Mouse (Mus musculus) olfactory bulb, adult 2 months (tissue): Measurements from ENCODE around the gene Arhgap24. TPM values are rescaled to one million over a fixed set of nuclear protein-coding genes. Genes with fewer than 3 reads are reported as not detected.

Experiments
- H3K27ac ChIP-seq: fragments of 200-500 bp; 2 replicates; pipeline ENCODE4 v1.5.1; 2012; ENCODE audit warnings: low read depth, low read length; ENCODE audit not compliant: insufficient read depth
- H3K4me1 ChIP-seq: fragments of 200-500 bp; 2 replicates; pipeline ENCODE4 v1.6.1; 2012; ENCODE audit warnings: low read length; ENCODE audit not compliant: control insufficient read depth, insufficient read depth
- H3K4me3 ChIP-seq: fragments of 200-500 bp; 2 replicates; pipeline ENCODE4 v1.5.1; 2012; ENCODE audit warnings: mild to moderate bottlenecking, low read depth, low read length, moderate library complexity; ENCODE audit not compliant: insufficient read depth
- CTCF ChIP-seq: fragments of 200-500 bp; IDR thresholded peaks from 2 replicates; pipeline ENCODE4 v1.5.1; 2012; ENCODE audit warnings: low read depth, mild to moderate bottlenecking, low read length, moderate library complexity; ENCODE audit not compliant: insufficient read depth
- POLR2A ChIP-seq: fragments of 200-500 bp; IDR thresholded peaks from 2 replicates; pipeline ENCODE4 v1.6.1; 2012; ENCODE audit warnings: mild to moderate bottlenecking, low read depth, low read length, moderate library complexity; ENCODE audit not compliant: insufficient read depth
- WGBS: fragments of 180-500 bp; shearing (Covaris S2); methylation state at CpG from one replicate; pipeline ENCODE4 v1.1.7; 2018; 5-methylcytosine and 5-hydroxymethylcytosine counted together
- polyA plus RNA-seq: library from polyadenylated mRNA; stranded (reverse); fragments of >200 nt; gene quantifications from 2 replicates; pipeline ENCODE4 v1.2.4, GENCODE M21; 2012; ENCODE audit warnings: low replicate concordance; ENCODE audit not compliant: missing spikeins, insufficient read depth, insufficient read length

Arhgap24 gene
- polyA plus RNA-seq, 1 experiment = not detected

- Histone ChIP-seq H3K27ac (no peak overlapping the region), H3K4me3 (no peak overlapping the region), H3K4me1 (no peaks in the 10 kb centered on the region)
- no peak for TF ChIP-seq POLR2A
- TF ChIP-seq CTCF = no peak
- 76% methylated on average over 7 of the region's 7 CpGs for WGBS
Observed at GRCm38 (mm10) chr5:102770611-102771010, 289.4 kb downstream of the Arhgap24 start.

GRCm38 (mm10) chr5:102774500-102774899 is 293.3 kb downstream of the Arhgap24 start:
- TF ChIP-seq POLR2A (no peak), CTCF (no peak)
- 74% methylated on average over 4 of the region's 4 CpGs for WGBS

DNA sequence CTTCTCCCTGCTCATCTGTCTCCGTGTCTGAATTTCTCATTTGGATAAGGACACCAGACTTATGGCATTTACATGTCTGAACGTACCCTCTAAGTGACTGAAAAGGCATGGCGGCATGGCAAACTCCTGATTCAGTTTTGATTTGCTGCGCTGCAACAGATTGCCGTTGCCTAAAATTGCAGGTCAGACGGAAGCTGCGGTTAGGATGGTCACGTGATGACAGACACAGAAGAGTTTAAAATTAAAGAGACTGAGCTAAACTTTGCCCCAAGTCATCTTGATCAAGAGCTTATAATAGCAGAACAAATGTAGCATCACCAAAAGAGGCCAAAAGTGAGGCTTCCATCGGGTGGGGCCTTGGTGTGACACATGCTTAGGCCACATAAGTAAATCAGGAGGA is 296.1 kb downstream of the Arhgap24 start:
- Histone ChIP-seq H3K4me1 (peaks cover 3% of the 10 kb centered on the region), H3K4me3 (no peak overlapping the region), H3K27ac (no peak overlapping the region)
- WGBS = 96% methylated on average over 9 of the region's 9 CpGs
- TF ChIP-seq POLR2A (no peak), CTCF (no peak)

More at GRCm38 (mm10) chr5:102774500-102774899, 293.3 kb downstream of the Arhgap24 start:
- Histone ChIP-seq H3K4me1 (peaks cover 3% of the 10 kb centered on the region), H3K27ac (no peak overlapping the region), H3K4me3 (no peak overlapping the region)

GRCm38 (mm10) chr5:102777852-102778251 is 296.7 kb downstream of the Arhgap24 start:
- 46% methylated on average over 9 of the region's 9 CpGs for WGBS
- Histone ChIP-seq H3K4me1 (peaks cover 3% of the 10 kb centered on the region), H3K27ac (no peak overlapping the region), H3K4me3 (no peak overlapping the region)
- TF ChIP-seq POLR2A = no peak
- TF ChIP-seq CTCF = no peak

GRCm38 (mm10) chr5:102778253-102778652 is 297.1 kb downstream of the Arhgap24 start:
- TF ChIP-seq CTCF (no peak), POLR2A (no peak)
- 38% methylated on average over 5 of the region's 5 CpGs for WGBS
- Histone ChIP-seq H3K27ac (no peak overlapping the region), H3K4me3 (no peak overlapping the region), H3K4me1 (peaks cover 3% of the 10 kb centered on the region)

DNA sequence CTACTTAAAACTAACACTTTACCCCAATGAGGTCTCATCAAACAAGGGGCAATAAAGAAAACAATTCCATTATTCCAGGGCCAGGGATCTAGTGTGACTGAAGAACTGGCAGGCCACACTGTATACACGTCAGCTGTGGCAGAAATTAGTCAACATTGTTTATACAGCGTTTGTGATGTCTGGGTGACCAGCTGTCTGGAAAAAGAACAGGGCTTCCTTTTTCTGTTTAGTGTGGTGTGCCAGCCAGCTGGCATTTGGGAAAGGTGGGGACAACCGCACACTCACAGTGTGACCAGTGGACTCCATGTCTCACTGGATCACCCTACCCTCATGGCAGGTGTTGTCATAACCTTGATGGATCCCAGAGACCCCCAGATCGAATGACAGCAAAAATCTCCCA is 302.4 kb downstream of the Arhgap24 start:
- TF ChIP-seq POLR2A = no peak
- TF ChIP-seq CTCF = no peak
- Histone ChIP-seq H3K4me3 (no peak overlapping the region), H3K4me1 (no peaks in the 10 kb centered on the region), H3K27ac (no peak overlapping the region)
- WGBS = 61% methylated on average over 4 of the region's 4 CpGs

DNA sequence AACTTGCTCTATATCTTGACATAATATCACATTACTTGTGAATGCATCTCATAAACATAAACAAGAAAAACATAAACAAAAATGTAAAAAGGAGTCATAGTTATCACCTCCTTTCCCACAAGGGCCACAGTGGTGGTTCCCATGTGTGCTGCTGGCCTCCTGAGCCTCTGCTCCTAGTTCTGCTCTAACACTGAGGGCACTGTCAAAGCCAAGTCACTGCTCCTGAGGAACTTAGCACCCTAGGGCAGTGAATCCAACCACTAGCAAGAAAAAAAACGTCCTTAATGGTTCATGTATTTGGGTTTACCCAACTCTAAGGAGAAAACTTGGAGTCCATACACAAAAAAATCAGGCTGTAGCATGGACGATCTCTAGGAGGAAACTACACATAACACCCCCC is 304.9 kb downstream of the Arhgap24 start:
- Histone ChIP-seq H3K4me3 (no peak overlapping the region), H3K27ac (no peak overlapping the region), H3K4me1 (no peaks in the 10 kb centered on the region)
- TF ChIP-seq POLR2A = no peak
- no peak for TF ChIP-seq CTCF
- 74% methylated on average over 2 of the region's 2 CpGs for WGBS

DNA sequence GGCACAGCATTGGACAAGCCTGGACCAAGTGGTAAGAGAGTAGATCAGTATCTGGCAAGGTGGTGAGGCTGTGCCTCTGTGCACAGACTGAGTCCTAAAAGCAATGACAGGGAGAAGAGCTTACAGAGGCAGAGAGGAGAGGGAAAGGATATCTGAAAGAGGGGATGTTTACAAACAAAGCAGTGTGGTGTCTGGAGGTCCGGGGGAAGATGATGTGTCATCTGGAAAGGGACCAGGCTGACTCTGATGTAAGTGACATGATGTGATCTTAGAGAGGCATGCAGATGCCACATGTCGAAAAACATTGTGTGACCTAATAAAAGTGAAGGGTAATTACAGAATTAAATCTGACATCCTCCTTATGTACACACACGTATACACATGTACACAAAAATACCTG is 307.2 kb downstream of the Arhgap24 start:
- WGBS = 88% methylated on average over 3 of the region's 3 CpGs
- TF ChIP-seq POLR2A (no peak), CTCF (no peak)
- H3K4me1 ChIP-seq = no peaks in the 10 kb centered on the region
- H3K27ac ChIP-seq = no peak overlapping the region
- no peak overlapping the region for H3K4me3 ChIP-seq

DNA sequence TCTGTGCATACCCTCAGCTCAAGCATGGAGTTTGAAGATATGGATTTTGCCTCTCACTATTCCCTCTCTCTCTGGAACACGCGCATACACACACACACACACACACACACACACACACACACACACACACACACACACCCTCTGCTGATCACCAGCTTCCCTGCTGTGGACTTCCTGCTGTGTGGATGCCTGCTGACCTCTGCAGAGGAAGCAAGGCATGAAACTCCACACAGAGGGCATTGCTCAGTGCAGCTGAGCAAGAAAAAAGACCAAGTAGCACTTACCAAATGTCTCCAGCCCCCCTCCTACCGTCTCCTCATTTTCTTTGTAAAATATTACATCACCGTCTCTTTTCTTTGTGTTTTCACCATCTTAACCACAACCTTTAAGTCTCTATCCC is 310.1 kb downstream of the Arhgap24 start:
- WGBS = 60% methylated on average over 4 of the region's 4 CpGs
- Histone ChIP-seq H3K4me3 (no peak overlapping the region), H3K4me1 (no peaks in the 10 kb centered on the region), H3K27ac (no peak overlapping the region)
- no peak for TF ChIP-seq POLR2A
- TF ChIP-seq CTCF = no peak

DNA sequence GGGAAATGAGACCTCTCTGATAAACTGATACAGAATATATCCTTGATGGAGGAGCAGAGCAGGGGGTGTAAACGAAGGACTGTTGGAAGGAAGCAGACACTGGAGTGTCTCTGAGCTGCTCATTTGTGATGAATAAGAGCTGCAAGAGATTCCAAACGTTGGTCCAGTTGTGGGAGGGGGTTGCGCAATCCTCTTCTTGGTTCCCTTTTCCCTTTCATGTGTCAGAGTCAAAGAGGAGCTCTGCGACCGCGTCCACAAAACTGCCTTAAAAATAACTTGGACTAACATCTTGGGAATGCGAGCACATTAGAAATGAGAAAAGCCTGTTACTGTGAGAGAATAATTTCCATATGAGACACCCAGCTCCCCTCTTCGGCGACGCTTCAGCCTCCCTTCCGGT is 312.3 kb downstream of the Arhgap24 start:
- Histone ChIP-seq H3K4me1 (no peaks in the 10 kb centered on the region), H3K4me3 (no peak overlapping the region), H3K27ac (no peak overlapping the region)
- TF ChIP-seq POLR2A = no peak
- no peak for TF ChIP-seq CTCF
- WGBS = 78% methylated on average over 11 of the region's 11 CpGs
